In genomic region chr16:32275041-32275440, GRCm38 (mm10) we compare ENCODE assay signal across 36 mouse cellular contexts. TPM values are rescaled to one million over a fixed set of nuclear protein-coding genes. Genes with fewer than 3 reads are reported as not detected.
DNase-seq lines count a peak whose midpoint lies in the region; ATAC-seq lines count a peak whose summit lies in the region.
"Had no signal": no experiment of that assay in that cellular context is flagged by ENCODE, and none has a peak within 500 bp of the region (broad histone marks: within the 10 kb centered on the region; RNA-seq: fewer than 3 reads in every experiment).

No protein-coding gene starts in this region.

- peak; percentile 38; the same call in 1 of the 2 replicates for ATAC-seq in granulocyte monocyte progenitor cell, adult 5-6 weeks (replicated peaks; ENCODE audit: poor library complexity, severe bottlenecking)
- ATAC-seq: intestine, postnatal 0 days; midbrain, embryonic 16.5 days had no signal

- peak; percentile 75 for DNase-seq in heart, adult 11 months
- DNase-seq in heart, adult 8-10 months (ENCODE audit: low spot score): no peak
- peak; percentile 27 for DNase-seq in ES-CJ7 (ENCODE audit: low read depth, low spot score)
- no peak for DNase-seq in frontal cortex, adult 2 months (ENCODE audit: extremely low spot score in 1 of 2, low spot score in 1 of 2)
- DNase-seq in gastrocnemius, postnatal 14 days: no peak
- DNase-seq in testis, postnatal 14 days (ENCODE audit: low spot score): no peak
- DNase-seq: adrenal gland, postnatal 14 days; cerebellum, adult 18-20 months; cerebellum, postnatal 10 days; gastrocnemius, postnatal 25 days; heart, adult 2 months; heart, postnatal 10 days; kidney, postnatal 14 days; layer of hippocampus, adult 9-11 months; liver; lung, adult 2 months; lung, postnatal 14 days; thymus, postnatal 14 days had no signal

- intact Hi-C loops in gastrocnemius, postnatal 14 days (cut with DNase I; ENCODE audit: low total_unique reads): no loop called here

RNA-seq across cellular contexts. Expression of gene Rnf168, which starts 2.2 kb away (rescaled TPM):
- total RNA-seq in heart, adult 8-10 months (2022): 10 to 100 TPM; 11.3 to 15.3 (median 12.1) TPM
- 24.6 and 28.5 TPM in 2 replicates for total RNA-seq in granulocyte monocyte progenitor cell, adult 5-6 weeks (2014; fragmentation: Nextera tagmentation)
- 52.1 and 67.7 TPM in 2 replicates for total RNA-seq in granulocyte monocyte progenitor cell, adult 5-6 weeks (2017)
- 15.5 and 16.9 TPM in 2 replicates for polyA plus RNA-seq in frontal cortex, adult 2 months (2012; rRNA removed)
- total RNA-seq in gastrocnemius, postnatal 14 days (2021): 10 to 100 TPM; 10.4 to 11.0 TPM

RNA-seq across cellular contexts. Expression of gene Smco1, which starts 3.8 kb away (rescaled TPM):
- 10 to 100 TPM; 21.6 to 33.8 (median 27.9) TPM for total RNA-seq in heart, adult 8-10 months (2022)
- not detected in 2 replicates for total RNA-seq in granulocyte monocyte progenitor cell, adult 5-6 weeks (2014; fragmentation: Nextera tagmentation)
- not detected in 2 replicates for total RNA-seq in granulocyte monocyte progenitor cell, adult 5-6 weeks (2017)
- polyA plus RNA-seq in frontal cortex, adult 2 months (2012; rRNA removed): 0.13 and 0.26 TPM in 2 replicates
- total RNA-seq in gastrocnemius, postnatal 14 days (2021): 10 to 100 TPM; 24.5 to 42.0 TPM
- total RNA-seq: adrenal gland, postnatal 14 days; common myeloid progenitor, adult 5-6 weeks; G1E; hematopoietic stem cell, adult 5-6 weeks; left cerebral cortex, postnatal 14 days; megakaryocyte progenitor cell, adult 5-6 weeks had no signal
- polyA plus RNA-seq: embryonic facial prominence, embryonic 14.5 days; erythroblast, embryonic 14.5 days; forebrain, embryonic 12.5 days; G1E; intestine, postnatal 0 days; kidney, embryonic 14.5 days; limb, embryonic 11.5 days; liver, embryonic 14.5 days; midbrain, embryonic 11.5 days; midbrain, embryonic 16.5 days; myocyte; neural tube, embryonic 12.5 days; urinary bladder, adult 2 months had no signal

RNA-seq across cellular contexts. Expression of gene Wdr53, which starts 28.0 kb away (rescaled TPM):
- total RNA-seq in heart, adult 8-10 months (2022): 1 to 10 TPM; 3.8 to 8.3 (median 7.3) TPM
- 13.5 and 22.1 TPM in 2 replicates for total RNA-seq in granulocyte monocyte progenitor cell, adult 5-6 weeks (2014; fragmentation: Nextera tagmentation)
- total RNA-seq in granulocyte monocyte progenitor cell, adult 5-6 weeks (2017): 12.9 and 16.0 TPM in 2 replicates
- 10.6 and 11.9 TPM in 2 replicates for polyA plus RNA-seq in frontal cortex, adult 2 months (2012; rRNA removed)
- 1 to 10 TPM; 5.1 to 5.6 TPM for total RNA-seq in gastrocnemius, postnatal 14 days (2021)

RNA-seq across cellular contexts. Expression of gene Fbxo45, which starts 28.1 kb away (rescaled TPM):
- total RNA-seq in heart, adult 8-10 months (2022): 10 to 100 TPM; 11.4 to 14.0 (median 13.2) TPM
- total RNA-seq in granulocyte monocyte progenitor cell, adult 5-6 weeks (2014; fragmentation: Nextera tagmentation): 10.8 and 17.9 TPM in 2 replicates
- total RNA-seq in granulocyte monocyte progenitor cell, adult 5-6 weeks (2017): 21.9 and 22.5 TPM in 2 replicates
- 23.1 and 25.6 TPM in 2 replicates for polyA plus RNA-seq in frontal cortex, adult 2 months (2012; rRNA removed)
- total RNA-seq in gastrocnemius, postnatal 14 days (2021): 10 to 100 TPM in 1 of 2 experiments, 1 to 10 TPM in 1; 9.4 to 10.2 TPM

RNA-seq across cellular contexts. Expression of gene Ubxn7, which starts 57.0 kb away (rescaled TPM):
- 10 to 100 TPM; 23.1 to 27.1 (median 24.5) TPM for total RNA-seq in heart, adult 8-10 months (2022)
- total RNA-seq in granulocyte monocyte progenitor cell, adult 5-6 weeks (2014; fragmentation: Nextera tagmentation): 26.1 and 40.0 TPM in 2 replicates
- total RNA-seq in granulocyte monocyte progenitor cell, adult 5-6 weeks (2017): 25.0 and 28.7 TPM in 2 replicates
- polyA plus RNA-seq in frontal cortex, adult 2 months (2012; rRNA removed): 15.4 and 16.8 TPM in 2 replicates
- total RNA-seq in gastrocnemius, postnatal 14 days (2021): 10 to 100 TPM; 19.5 to 23.0 TPM

Comparison
In these comparisons a context has a peak if more than half of its experiments do, and no peak if none do; other contexts are left out.
1. DNase-seq: peak in heart, adult 11 months (single experiment) and ES-CJ7 (single experiment); none in heart, adult 8-10 months (single experiment), frontal cortex, adult 2 months (0 of 2), gastrocnemius, postnatal 14 days (single experiment) and testis, postnatal 14 days (single experiment).
2. RNA of gene Smco1, which starts 3.8 kb away (total RNA-seq): 24.5 to 42.0 TPM in gastrocnemius, postnatal 14 days and 21.6 to 33.8 TPM in heart, adult 8-10 months; not detected in granulocyte monocyte progenitor cell, adult 5-6 weeks; every median in the first group is over 10 times any median in the second.